ENCODE assay signal across 10 mouse cellular contexts in the genomic region with DNA sequence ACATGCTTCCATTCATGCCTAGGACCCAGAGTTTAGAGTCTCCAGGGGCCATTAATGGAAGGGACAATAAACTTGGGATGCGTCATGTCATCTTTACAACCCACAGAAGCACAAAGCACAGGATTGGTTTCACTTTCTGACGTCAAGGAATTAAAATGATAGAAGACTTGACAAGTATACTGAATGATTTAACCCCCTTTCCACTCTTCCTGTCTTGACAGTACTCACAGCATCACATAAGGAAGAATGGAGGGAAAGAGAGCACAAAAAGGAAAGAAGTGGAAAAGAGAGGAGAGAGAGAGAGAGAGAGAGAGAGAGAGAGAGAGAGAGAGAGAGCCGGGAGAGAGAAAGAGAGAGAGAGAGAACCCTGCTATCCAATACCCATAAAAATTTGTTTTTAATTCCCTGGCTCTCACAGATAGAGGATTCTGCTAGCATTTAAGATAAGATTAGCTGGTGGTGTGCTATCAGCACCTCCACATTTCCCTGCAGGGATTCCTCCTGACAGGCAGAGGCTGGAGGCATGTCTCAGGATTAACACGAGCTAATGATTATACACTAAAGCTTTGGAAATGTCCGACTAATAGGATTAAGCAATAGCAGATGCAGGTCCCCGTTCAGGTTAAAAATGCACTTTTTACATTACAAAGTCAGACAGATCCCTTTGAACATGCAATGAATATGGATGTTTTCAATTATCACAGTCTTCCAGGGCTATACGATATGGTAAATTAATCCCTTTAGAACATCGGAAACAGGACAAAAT.
DNase-seq lines count a peak whose midpoint lies in the region; ATAC-seq lines count a peak whose summit lies in the region.
"Had no signal": no experiment of that assay in that cellular context is flagged by ENCODE, and none has a peak within 500 bp of the region (broad histone marks: within the 10 kb centered on the region; RNA-seq: fewer than 3 reads in every experiment).

No protein-coding gene starts in this region.

- 23% methylated on average over 8 of the region's 8 CpGs for WGBS in kidney, embryonic 15.5 days
- WGBS in midbrain, embryonic 12.5 days: 9% methylated on average over 8 of the region's 8 CpGs

- H3K36me3 ChIP-seq in kidney, embryonic 15.5 days: no peaks in the 10 kb centered on the region
- no peaks in the 10 kb centered on the region for H3K36me3 ChIP-seq in midbrain, embryonic 12.5 days
- H3K36me3 ChIP-seq: embryonic facial prominence, embryonic 15.5 days had no signal

- no peak overlapping the region for H3K27ac ChIP-seq in kidney, embryonic 15.5 days
- peak overlapping the region; percentile 15 for H3K27ac ChIP-seq in midbrain, embryonic 12.5 days (replicated peaks)
- H3K27ac ChIP-seq: embryonic facial prominence, embryonic 15.5 days had no signal

- DNase-seq in cerebellum, postnatal 10 days: peak; percentile 3 to 7
- no peak for DNase-seq in cerebellum, adult 9-10 months
- peak; percentile 22 for DNase-seq in embryo, embryonic 9.5 days (ENCODE audit: extremely low spot score)
- DNase-seq in urinary bladder, postnatal 10 days (ENCODE audit: low spot score): no peak
- DNase-seq in thymus, postnatal 10 days (ENCODE audit: low spot score in 2 of 2): no peak
- no peak for DNase-seq in adrenal gland, adult (ENCODE audit: inconsistent age in 2 of 2, low spot score in 1 of 2)
- DNase-seq: heart, adult 11 months had no signal

- no peak overlapping the region for H3K9ac ChIP-seq in kidney, embryonic 15.5 days
- no peak overlapping the region for H3K9ac ChIP-seq in midbrain, embryonic 12.5 days (replicated peaks)
- H3K9ac ChIP-seq: embryonic facial prominence, embryonic 15.5 days had no signal

- peak; percentile 49; the same call in 1 of the 2 replicates for ATAC-seq in kidney, embryonic 15.5 days (replicated peaks; ENCODE audit: low FRiP score)
- peak; percentile 93 for ATAC-seq in midbrain, embryonic 12.5 days (ENCODE audit: low FRiP score, low read depth)

- peak overlapping the region; percentile 22; the same call in 1 of the 2 replicates for H3K4me2 ChIP-seq in kidney, embryonic 15.5 days
- 0 out of 2 replicates have a peak overlapping the region, but pooled peaks have one; percentile 2 for H3K4me2 ChIP-seq in midbrain, embryonic 12.5 days (replicated peaks)
- H3K4me2 ChIP-seq: embryonic facial prominence, embryonic 15.5 days had no signal

- H3K4me1 ChIP-seq in kidney, embryonic 15.5 days: peaks cover 8% of the 10 kb centered on the region
- peaks cover 17% of the 10 kb centered on the region for H3K4me1 ChIP-seq in midbrain, embryonic 12.5 days

- H3K27me3 ChIP-seq in kidney, embryonic 15.5 days: no peaks in the 10 kb centered on the region
- peaks cover 78% of the 10 kb centered on the region for H3K27me3 ChIP-seq in midbrain, embryonic 12.5 days

- H3K9me3 ChIP-seq in kidney, embryonic 15.5 days (replicated peaks): no peaks in the 10 kb centered on the region
- H3K9me3 ChIP-seq in midbrain, embryonic 12.5 days: no peaks in the 10 kb centered on the region
- H3K9me3 ChIP-seq: embryonic facial prominence, embryonic 15.5 days had no signal

- no peak overlapping the region for H3K4me3 ChIP-seq in kidney, embryonic 15.5 days (replicated peaks)
- H3K4me3 ChIP-seq in midbrain, embryonic 12.5 days: no peak overlapping the region
- H3K4me3 ChIP-seq: embryonic facial prominence, embryonic 15.5 days had no signal

Comparison
In these comparisons a context has a peak if more than half of its experiments do, and no peak if none do; other contexts are left out.
1. DNase-seq: peak in cerebellum, postnatal 10 days (2 of 2) and embryo, embryonic 9.5 days (single experiment); none in cerebellum, adult 9-10 months (single experiment), urinary bladder, postnatal 10 days (single experiment), thymus, postnatal 10 days (0 of 2) and adrenal gland, adult (0 of 2).